Mouse (Mus musculus): ENCODE results near the gene Eya3. TPM values are rescaled to one million over a fixed set of nuclear protein-coding genes. Genes with fewer than 3 reads are reported as not detected.
A peak's percentile ranks its signal among the peaks of the same experiment; 100 is the strongest.
"Not testable (repeated sequence)": the region's sequence is repeated elsewhere in the genome, so short reads cannot be mapped to it uniquely, and the experiment has no call there.

The Eya3 gene
- total RNA-seq, 4 experiments from 2014 or later = 28.7 to 31.1 (median 29.0) TPM

- no peak for DNase-seq (ENCODE audit: low spot score in 2 of 2)
These were observed 8.7 kb downstream of the Eya3 start for GRCm38 (mm10) chr4:132647439-132647838.

- no peak for DNase-seq (ENCODE audit: low spot score in 2 of 2)
These were observed 10.6 kb downstream of the Eya3 start for GRCm38 (mm10) chr4:132649271-132649999.

DNA sequence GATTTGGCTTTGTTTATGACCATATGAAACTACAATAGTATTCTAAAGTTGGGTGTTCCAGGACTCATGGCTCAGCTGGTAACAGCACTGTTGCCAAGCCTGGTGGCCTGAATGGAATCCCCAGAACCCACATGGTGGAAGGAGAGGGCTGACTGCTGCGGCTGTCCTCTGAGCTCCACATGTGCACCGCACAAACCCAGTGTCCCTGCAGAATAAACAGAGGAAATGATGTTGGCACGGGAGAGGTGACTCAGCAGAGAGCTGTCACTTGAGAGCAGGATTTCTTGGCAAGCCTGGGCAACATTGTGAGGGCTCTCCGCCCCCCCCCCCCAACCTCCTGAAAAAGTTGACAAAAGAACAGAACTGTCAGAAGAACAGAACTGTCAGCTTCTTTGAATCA is 14.1 kb downstream of the Eya3 start:
- DNase-seq (ENCODE audit: low spot score in 2 of 2) = no peak

GRCm38 (mm10) chr4:132653799-132654198 is 15.0 kb downstream of the Eya3 start:
- no peak for DNase-seq (ENCODE audit: low spot score in 2 of 2)

GRCm38 (mm10) chr4:132655290-132655689 is 16.5 kb downstream of the Eya3 start:
- no peak for DNase-seq (ENCODE audit: low spot score in 2 of 2)

DNA sequence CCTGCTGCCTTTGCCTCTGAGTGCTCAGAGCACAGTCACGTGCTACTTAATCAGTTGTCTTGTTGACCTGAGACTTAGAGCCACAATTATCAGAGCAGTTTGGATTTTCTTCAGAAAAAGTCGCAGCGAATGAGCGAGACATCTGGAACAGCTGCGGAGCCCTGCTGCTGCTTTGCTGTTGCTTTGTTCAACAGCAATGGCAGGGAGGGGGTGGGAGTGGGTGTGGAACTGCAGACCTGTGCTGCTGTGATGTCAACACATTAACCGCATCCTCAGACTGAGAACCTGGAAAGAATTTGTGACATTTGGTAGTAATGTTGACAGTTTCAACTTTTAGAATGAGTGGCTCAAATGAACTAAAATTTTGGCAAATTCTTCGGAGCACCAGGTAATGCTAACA is 20.3 kb downstream of the Eya3 start:
- DNase-seq (ENCODE audit: low spot score in 2 of 2) = no peak

GRCm38 (mm10) chr4:132672697-132673096 is 33.9 kb downstream of the Eya3 start:
- DNase-seq (ENCODE audit: low spot score in 2 of 2) = no peak

DNA sequence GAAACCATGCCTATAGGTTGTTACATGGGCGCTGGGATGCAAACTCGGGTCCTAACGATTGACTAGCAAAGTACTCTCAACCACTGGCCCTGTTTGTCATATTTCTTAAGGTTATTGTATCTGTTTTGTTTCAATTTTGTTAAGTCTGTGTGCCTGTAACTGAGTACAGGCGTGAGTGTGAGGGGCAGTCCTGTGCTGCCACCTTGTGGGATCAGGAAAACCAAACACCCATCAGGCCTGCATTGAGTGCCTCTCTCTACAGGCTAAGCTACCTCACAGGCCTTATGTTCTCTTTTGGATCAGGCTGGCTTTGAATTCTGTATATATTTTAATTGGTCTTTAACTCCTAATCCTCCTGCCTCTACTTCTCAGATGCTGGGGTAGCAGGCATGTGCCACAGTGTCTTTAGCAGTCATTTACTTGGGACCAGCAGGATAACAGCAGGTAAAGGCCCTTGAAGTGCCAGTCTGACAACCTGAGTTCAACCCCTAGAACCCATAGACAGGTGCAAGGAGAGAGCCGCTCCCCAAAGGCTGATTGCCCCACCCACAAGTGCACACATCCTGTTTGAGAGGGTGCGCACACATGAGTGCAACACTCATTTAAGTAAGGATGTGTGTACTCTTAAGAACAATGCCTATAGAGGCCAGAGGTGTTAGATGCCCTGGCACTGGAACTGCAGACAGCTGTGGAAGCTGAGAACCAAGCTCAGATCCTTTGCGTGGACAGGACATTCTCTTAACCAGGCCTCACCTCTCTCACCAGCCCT is 38.2 kb downstream of the Eya3 start:
- peak; percentile 14 to 31 for DNase-seq (ENCODE audit: low spot score in 2 of 2)

DNA sequence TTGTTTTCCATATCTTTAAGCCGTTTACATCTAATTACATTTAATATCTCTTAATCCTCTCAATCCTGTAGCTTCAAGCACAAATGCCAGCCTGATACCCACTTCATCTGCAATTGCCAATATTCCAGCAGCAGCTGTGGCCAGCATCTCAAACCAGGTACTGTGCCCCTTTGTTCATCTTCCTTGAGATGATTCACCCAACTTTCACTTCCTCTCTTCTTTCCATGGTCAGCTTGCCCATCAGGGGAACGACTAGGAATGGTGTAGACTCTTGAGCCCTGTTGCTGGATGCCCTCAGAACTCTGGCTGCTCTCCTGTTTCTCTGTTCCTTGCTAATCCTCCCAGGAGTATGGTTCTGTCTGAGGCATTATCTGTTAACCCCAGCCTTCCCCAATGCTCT is 50.8 kb downstream of the Eya3 start:
- no peak for DNase-seq (ENCODE audit: low spot score in 2 of 2)

- no peak for DNase-seq (ENCODE audit: low spot score in 2 of 2)
These were observed 54.6 kb downstream of the Eya3 start for GRCm38 (mm10) chr4:132693366-132693765.

- no peak for DNase-seq (ENCODE audit: low spot score in 2 of 2)
These were observed 63.3 kb downstream of the Eya3 start for GRCm38 (mm10) chr4:132702076-132702475.

GRCm38 (mm10) chr4:132706885-132707284 is 68.1 kb downstream of the Eya3 start:
- no peak for DNase-seq (ENCODE audit: low spot score in 2 of 2)

GRCm38 (mm10) chr4:132713181-132713580 is 74.4 kb downstream of the Eya3 start:
- DNase-seq (ENCODE audit: low spot score in 2 of 2) = no peak

GRCm38 (mm10) chr4:132718251-132718650 is 79.5 kb downstream of the Eya3 start:
- no peak for DNase-seq (ENCODE audit: low spot score in 2 of 2)

- no peak for DNase-seq (ENCODE audit: low spot score in 2 of 2)
These were observed 89.4 kb downstream of the Eya3 start for GRCm38 (mm10) chr4:132728233-132728632.

GRCm38 (mm10) chr4:132731616-132732015 is 92.8 kb downstream of the Eya3 start:
- no peak for DNase-seq (ENCODE audit: low spot score in 2 of 2)

- peak; percentile 44 to 49 for DNase-seq (ENCODE audit: low spot score in 2 of 2)
These were observed 93.4 kb downstream of the Eya3 start, which contains the start of gene Xkr8 for GRCm38 (mm10) chr4:132732148-132732684. TSS of gene Xkr8 (minus strand) at chr4:132732546.

- DNase-seq (ENCODE audit: low spot score in 2 of 2) = no peak
These were observed 94.4 kb downstream of the Eya3 start for GRCm38 (mm10) chr4:132733071-132733770.

DNA sequence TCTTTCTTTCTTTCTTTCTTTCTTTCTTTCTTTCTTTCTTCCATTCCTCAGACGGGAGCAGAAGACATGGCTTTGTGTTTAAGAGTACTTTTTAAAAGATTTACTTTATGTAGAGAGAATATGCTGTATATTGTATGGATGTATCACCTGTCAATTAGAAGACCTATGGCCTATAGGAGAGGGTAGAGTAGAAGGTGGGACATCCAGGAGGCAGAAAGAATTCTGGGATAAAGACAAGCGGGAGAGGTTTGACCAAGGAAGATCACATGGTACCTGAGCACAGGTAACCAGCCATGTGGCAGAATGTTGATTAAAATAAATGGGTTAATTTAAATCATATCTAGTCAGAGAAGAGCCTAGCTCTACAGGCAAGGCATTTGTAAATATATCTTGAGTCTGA is 96.0 kb downstream of the Eya3 start:
- DNase-seq (ENCODE audit: low spot score in 2 of 2) = no peak

GRCm38 (mm10) chr4:132735389-132735788 is 96.6 kb downstream of the Eya3 start:
- DNase-seq (ENCODE audit: low spot score in 2 of 2) = no peak

GRCm38 (mm10) chr4:132735894-132736293 is 97.1 kb downstream of the Eya3 start:
- DNase-seq (ENCODE audit: low spot score in 2 of 2) = no peak

GRCm38 (mm10) chr4:132737154-132737553 is 98.4 kb downstream of the Eya3 start:
- not testable (repeated sequence) for DNase-seq (ENCODE audit: low spot score in 2 of 2)
